Mouse (Mus musculus) thymus, adult 2 months (tissue): ENCODE data around the gene Phospho1.

Source experiments
- CTCF ChIP-seq: fragments of 200-500 bp; IDR thresholded peaks from 2 replicates; pipeline ENCODE4 v1.5.1; 2012; ENCODE audit warnings: mild to moderate bottlenecking, control low read depth, low read length, moderate library complexity, borderline replicate concordance; ENCODE audit not compliant: control insufficient read depth, poor library complexity, insufficient read depth; ENCODE audit errors: extremely low read depth
- POLR2A ChIP-seq: fragments of 200-500 bp; IDR thresholded peaks from 2 replicates; pipeline ENCODE4 v1.6.1; 2012; ENCODE audit warnings: mild to moderate bottlenecking, low read length, control low read depth, moderate library complexity; ENCODE audit not compliant: control insufficient read depth, poor library complexity, insufficient read depth; ENCODE audit errors: extremely low read depth

DNA sequence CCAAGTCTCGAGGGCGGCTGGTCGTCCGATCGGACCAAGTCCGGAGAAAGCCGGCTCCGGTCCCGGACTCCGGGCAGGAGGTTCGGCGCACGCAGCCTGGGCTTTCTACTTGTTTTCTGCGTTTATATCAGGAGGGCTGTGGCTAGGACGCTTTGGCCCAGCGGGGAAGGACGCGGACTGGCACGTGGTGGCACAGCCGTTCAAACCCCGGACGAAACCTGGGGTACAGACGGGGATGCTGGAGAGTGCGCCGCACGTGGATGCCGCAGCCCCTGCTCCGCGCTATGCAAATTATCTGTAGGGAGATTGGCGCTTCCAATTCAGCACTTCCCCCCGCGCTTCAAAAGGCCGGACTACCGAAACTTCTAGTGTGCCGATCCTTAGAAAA, 35.2 kb downstream of the Phospho1 start:
- no peak for TF ChIP-seq POLR2A
- TF ChIP-seq CTCF, result no peak
